Mouse (Mus musculus) right cerebral cortex, postnatal 10 days (tissue): ENCODE measurements around the gene Stx8.

ENCODE experiments used
- DNase-seq, 2 experiments: peaks; one replicate each; pipeline ENCODE4 v3.0.0; 2021; ENCODE audit warnings: low spot score in 2 of 2

The Stx8 gene

DNA sequence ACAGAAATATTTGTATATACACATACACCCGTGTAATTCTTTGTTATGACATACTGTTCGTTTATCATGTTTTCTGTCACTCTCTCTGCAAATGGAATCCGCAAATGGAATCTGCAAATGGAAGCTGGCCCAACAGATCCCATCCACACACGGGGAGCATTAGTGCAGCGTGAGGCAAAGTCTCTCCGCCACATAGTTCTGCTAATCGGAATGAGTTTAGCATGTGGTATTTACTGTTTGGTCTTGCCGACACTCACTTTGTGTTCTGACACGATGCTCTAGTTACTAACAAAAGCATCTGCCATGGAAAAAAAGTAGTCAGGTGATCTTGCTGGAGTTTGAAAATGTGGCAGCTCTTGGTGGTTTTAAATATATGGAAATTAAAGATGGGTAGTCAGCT lies 123.4 kb downstream of the Stx8 start:
- DNase-seq = no peak

DNA sequence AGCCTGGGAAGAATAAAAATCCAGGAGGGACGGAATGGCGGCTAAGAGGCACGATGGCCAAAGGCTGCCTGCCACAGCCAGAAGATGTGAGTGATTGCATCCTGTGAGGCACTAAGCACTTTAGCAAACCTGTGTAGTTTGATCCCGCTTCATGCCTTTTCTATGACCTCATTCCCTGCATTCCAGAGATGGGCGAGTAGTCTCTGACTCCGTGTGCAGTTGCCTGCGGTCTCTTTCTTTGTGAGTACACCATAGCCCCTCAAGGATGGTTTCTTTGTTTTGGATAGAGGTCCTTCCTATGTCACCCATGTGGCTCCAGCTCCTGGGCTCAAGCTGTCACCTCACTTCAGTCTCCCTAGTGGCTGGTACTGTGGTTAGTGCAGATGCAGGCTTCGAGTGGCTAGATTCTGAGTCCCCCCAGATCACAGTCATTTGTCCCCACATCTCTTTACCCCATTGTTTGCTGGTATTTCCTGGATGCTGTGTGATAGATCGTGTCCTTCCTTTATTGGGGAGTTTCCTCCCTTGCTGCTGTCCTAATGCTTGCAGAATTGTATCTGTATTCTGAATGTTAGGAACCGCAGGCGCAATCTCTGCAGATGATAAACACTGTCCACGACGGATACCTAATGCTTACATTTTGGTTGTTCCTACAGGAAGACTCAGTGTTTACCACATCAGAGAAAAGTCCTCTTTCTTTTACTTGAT lies 124.0 kb downstream of the Stx8 start:
- DNase-seq = no peak

DNA sequence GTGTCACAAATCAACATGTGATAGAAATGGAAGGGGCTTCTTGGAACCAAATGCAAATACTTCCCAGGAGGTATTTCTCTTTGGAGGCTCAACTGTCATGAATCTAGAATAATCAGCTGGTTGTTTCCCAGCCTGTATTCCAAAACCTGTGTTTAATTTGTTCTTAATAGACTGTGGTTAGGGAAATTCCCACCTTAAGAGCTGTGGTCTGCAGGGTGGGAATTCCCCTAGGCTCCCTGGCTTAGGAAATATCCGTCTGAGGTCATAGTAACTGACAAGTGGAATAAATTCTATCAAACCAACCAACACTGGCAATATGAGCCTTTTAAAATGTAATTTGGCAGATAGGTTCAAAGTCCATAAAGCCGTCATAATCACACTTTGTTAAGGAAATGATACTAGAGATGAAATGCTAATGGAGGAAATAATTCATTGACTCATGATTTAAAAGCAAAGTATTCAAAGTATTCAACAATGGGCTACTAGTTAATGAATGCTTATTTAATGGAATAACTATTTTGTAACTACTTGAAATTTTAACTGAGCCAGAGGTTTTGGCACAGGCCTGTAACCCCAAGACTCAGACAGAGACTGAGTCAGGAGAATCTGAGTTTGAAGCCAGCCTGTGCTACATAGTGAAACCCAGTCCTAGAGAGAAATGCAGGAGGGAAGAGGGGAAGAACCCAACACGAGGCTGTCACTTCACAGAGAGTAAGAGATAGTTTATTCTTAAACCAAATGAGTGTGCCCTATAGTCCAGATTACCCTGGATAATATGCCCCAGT lies 126.2 kb downstream of the Stx8 start:
- DNase-seq = no peak

DNA sequence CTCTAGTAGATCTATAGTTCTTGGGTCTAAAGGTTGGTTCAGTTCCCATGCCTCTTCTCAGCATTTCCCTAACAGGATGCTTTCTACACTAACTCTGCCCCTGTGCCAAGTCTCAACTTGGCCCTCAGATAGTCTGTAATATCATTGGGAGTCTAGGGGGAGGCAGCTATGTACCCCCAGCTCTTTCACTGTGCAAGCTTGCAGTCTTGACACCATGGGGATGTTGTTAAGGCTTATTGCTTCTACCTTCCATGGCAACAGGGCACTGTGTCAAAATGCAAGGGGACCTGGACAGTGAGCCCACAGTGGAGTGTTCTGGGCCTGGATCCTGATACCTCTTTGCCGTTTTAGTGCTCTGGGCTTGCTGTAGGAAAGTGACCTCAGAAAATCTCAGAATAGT lies 135.6 kb downstream of the Stx8 start:
- no peak for DNase-seq

DNA sequence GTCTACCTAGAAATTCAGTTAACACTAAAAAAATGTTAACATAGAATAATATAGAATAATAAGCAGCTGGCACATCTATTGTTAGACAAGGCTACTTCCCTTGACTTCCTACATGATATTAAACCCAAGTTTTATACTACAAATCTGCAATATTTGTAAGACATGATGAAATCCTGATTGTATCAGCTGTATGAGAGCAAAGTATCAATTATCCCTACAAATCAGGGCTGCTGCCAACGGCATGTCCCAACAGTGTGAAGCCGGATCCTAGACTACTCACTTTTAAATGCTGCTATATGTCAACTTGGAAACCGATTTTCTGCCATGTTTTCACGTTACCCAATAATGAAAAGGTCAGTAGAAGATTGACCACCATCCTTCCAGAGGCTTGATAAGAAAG lies 137.5 kb downstream of the Stx8 start:
- no peak for DNase-seq

DNA sequence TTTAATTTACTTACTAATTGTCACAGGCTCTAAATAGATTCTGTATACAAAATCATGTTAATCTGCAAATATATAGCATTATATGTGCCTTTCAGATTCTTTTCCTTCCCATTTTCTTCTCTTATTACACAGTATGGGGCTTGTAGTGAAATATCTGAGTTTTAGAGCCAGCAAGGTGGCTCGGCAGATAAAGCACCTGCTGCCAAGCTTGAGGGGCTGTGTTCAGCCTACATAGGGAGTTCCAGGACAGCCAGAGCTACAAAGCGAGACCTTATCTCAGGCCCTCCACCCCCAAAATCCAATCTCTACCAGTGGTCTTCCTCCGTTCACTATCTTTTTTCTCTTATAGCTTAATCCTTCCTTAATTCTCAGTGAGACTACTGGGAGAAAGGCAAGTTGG lies 140.1 kb downstream of the Stx8 start:
- DNase-seq = no peak

DNA sequence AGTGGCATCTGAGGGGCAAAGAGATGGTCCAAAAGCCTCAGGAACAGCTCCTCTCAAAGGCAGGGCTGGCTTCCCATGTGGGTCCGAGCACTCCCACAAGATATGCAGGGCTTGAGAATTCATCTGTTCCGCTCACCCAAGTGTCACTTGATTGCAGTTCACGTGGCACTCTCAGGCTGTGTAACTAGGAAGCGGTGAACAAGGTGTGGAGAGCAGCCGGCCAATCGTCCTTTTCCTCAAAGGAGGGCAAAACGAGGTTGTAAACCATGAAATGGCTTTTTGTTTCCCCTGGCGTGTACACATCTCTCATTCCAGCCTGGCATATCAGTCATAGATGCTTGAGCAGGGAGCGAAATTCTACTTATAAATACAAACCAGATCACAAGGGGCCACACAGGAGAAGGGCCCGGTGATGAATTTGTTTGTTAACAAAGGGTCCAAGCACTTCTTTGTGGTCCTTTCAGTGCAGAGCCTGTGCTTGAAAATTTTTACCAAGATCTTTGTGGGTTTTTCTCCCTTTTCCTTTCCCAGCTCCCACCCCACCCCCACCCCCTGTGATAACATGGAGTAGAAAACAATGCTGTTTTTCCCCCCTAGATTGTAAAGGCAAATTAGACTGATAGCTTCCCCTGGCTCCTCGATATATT lies 147.6 kb downstream of the Stx8 start:
- DNase-seq = no peak

DNA sequence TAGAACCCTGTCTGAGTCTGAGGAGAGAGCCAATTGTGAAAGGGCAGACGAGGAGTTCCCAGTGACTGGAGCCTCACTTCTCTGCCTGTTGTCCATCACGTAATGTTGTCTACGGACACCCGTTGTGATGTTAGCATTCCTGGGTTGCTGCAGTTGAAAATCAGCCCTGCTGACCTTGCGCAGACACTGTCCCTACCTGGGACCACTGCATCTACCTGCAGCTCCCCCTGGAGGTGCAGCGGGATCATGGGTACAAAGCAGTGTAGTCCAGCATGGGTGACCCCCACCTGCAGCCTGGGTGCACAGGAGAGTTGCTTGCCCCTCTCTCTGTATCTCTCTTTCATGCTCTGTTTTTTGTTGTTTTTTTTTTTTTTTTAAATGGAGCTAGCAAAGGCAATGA lies 148.2 kb downstream of the Stx8 start:
- no peak for DNase-seq

DNA sequence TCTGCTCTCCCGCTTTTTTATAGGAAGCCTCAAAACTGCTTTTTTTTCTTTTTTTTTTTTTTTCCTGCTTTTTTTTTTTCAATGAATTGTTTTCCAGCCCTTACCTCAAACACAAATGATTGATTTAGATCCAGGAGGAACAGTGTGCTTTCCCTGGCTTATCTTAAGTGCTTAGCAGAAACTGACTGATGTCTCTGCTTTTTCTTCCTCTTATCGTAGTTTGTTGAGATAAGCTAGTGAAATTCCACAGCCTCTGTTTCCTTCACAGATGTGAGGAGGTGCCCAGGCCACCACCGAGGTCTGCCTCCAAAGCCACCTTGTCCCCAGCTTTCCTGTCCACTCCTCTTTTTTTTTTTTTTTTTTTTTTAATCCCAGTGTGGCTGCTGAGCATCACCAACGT lies 150.2 kb downstream of the Stx8 start:
- DNase-seq = no peak

DNA sequence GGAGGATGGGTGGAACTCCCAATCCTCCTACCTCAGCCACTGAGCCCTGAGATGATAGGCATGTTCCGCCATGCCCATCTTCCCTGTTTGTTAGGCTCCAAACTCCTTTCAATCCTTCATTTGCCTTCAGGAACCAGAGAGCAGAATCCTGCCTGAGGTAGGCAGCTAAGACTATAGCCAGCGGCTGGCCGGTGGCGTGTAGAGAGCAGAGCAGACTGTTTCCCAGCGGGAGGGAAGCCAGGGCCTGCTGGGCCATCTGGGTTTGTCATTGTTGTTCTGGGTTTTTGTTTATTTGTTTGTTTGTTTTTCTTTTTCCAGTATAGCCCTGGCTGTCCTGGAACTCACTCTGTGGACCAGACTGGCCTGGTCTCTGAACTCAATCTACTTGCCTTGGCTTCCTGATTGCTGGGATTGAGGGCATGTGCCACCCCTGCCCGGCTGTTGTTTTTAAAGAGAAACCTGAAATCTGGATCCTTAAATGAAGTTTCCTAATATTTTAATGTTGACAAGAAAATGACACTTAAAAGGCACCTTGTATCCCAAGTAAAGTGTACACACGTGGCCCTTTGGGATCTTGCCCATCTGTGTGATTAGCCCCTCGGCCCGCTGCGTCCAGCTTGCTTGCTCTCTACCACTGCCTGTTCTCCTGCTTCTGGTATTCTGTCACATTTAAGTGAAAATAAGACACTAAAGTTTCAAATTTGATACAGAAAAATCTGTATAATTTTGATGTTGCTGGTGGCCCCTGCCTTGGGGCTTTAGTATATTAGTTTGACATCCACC lies 152.1 kb downstream of the Stx8 start:
- no peak for DNase-seq

DNA sequence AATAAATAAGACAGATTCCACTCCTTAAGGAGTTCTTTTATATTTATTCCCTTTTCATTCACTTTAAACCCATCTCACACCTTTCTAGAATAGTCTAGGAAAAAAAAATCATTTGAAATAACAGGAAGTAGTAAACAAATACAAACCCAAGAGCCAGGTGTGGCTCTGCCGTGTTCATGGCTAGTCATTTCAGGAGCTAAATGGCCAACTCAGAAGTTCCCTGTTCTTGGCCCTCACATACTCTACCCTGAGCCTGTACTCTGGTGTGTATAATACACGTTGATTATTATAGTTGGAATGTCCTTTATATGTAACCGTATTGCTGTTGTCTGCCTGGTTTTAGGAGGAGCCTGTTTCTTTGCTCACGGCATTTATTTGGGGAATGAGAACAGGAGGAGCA lies 152.7 kb downstream of the Stx8 start:
- no peak for DNase-seq

DNA sequence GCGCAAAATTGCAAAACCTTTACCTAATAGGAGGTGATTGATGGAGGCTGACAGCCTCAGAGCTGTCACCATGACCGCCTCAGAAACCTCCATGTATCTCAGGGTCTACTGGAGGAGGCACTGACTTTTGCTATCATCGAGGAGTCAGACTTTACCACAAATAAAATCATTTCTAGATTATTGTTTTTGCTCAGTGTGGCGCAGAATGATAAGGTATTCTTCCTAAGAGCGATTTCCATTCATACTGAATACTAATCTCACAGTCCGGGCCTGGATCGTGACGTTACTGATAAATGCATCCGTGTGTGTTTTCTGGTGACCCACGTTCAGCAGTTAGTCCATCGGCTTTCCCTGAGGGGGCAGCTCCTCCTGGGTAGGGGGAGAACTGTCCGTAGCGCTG lies 153.1 kb downstream of the Stx8 start:
- DNase-seq = no peak

DNA sequence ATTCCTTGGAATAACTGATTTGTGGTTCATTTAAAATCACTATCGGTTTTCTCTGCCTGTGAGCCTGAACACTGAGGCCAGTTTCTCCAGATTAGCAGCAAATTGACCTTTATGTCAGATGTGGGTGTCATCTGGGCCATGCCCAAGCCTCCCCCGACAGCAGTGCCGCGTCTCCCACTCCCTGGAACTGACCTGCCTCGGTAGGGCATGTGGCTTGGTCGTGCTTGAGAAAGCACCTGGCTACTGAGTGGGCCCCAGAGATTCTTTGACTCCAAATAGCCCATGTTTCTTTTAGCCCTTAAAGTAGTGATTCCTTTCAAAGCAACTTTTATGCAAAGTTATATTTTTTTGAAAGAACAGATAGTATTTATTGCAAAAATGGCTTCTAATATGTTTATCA lies 155.3 kb downstream of the Stx8 start:
- no peak for DNase-seq

DNA sequence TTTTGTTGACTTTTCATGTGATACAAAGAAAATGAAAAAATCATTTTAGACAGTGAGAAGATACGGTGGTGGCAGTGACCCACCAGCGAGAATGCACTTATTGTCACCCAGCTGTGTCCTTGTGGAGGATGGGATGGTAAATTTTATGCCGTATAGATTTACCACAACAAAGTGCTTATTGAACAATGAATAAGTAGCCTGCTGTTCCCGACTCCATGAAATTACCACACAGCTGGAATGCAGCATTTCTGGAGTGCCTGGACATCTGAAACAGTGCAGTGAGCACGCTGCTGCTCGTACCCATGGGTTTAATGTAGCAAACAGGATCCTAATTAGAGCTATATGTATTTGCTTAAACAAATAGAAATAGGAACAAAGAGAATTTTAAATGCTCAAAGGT lies 155.7 kb downstream of the Stx8 start:
- no peak for DNase-seq

DNA sequence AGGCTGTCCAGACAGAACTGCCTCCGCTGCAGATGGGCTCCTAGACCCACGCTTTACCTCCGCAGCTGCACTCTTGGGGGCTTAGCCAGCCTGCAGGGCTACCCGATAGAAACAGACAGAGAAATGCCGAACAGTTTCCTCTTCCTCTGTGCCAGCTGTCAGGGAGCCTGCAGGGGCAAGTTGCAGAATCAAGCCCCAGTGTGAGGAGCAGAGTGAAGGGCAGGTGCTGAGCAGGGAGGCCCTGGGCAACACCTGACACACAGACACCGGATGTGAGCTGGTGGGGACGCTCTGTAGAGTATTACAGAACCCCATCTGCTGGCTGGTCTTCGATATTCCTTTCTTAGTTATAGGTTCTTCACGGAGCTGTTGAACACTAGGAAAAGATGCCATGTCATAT lies 160.1 kb downstream of the Stx8 start:
- no peak for DNase-seq

DNA sequence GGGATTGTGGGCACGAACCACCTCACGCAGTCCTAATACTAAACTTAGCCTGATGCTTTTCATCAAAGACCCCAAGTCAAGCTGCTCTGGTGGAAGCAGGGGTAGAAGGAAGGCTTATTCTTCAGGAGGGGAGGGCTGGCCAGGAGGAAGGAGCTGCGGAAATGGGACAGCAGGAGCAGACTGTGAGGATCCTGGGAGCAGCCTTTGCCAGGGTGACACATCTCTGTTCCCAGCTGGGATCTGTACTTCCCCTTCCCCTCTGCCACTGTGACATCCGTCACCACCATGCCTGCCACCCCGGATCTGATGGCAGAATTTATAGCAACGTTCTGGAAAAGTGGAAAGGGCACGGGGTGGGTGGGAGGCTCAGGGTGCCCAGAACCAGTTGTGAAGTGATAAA lies 168.5 kb downstream of the Stx8 start:
- DNase-seq = no peak

DNA sequence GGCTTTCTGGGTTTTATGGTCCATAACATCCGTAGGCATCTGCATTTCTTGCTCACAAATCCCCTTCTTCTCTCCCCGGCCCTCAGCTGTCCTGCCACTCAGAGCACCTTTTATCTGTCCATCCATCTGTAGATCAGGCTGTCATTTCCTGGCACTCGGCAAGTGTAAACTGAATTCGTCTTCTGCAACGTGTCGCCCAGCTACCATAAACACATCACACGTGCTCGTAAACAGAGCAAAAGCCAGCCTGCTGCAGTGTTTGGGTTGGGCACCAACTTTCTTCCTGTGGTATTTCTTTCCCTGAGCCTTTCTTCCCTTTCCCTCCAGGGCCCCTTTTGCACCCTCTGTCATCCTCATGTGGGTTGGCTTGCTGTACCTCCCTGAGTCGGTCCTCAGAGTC lies 169.4 kb downstream of the Stx8 start:
- DNase-seq = no peak

DNA sequence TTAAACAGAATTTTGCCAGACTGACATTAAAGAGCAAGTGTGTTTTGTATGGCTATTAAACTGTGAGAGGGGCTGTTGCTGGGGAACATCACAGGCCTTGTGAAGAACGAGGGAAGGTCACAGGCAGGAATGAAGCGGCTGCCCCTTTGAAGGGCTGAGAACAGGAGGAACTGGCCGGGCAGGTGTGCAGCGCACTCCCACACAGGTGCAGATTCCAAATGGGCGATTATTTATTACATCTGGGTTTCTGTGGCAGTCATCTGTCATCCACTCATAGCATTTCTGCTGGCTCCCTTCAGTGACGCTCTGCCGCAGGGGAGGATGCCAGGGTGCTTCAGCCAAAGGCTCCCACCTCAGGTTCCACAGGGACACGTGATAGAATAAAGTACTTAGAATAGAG lies 170.7 kb downstream of the Stx8 start:
- no peak for DNase-seq

DNA sequence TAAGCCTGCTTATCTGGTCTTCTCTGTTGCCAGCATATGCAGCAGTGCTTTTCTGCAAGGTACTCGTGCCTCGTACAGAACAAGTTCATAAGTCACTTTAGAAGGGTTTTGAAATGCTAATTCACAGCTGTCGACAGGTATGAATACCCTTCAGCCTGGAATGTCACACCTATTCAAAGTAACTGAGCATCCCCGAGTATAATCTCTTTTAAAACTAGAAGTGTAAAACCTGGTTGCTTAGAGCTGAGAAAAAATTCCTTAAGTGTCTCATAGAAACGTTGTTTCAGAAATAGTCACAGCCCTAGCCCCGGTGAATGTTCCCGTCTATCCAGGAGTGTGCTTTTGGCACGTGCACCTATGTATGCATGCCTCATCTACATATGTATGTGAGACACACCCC lies 176.3 kb downstream of the Stx8 start:
- DNase-seq = no peak

DNA sequence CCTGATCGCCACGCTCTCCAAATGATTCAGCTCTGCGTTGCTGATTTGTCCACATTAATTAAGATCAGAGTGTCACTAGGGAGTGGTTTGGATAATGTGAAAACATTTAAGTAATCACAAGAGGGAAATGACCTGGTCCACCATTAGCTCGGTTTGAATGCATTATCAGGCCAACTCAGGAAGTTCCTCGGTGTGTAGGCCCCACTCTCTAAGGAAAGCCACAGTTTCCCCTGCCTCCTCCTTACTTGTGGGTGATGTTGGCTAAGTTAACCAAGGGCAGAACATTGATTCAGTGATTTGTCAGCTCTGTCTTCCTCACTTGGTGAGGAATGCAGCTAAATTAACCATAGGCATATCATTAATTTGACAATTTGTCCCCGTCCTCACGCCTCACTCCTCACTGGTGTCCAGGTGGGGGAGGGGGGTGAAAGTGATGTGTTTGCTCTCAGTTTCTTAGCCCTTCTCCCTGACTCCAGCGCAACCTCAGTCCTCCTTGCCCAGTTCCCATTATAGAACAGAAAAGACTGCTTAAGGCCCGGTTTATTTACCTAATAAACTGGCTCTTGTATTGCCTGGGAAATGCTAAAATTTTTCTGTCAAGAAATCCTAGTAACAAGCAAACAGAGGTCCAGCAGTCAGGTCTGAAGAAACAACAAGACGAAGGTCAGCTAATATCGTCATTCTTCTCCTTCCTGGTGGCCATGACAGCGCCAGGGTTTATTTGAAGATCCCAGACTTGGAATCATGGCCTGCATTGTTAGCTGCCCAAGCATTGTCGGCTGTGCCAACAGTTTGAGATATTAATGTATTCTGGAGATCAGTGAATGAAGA lies 178.5 kb downstream of the Stx8 start:
- no peak for DNase-seq

DNA sequence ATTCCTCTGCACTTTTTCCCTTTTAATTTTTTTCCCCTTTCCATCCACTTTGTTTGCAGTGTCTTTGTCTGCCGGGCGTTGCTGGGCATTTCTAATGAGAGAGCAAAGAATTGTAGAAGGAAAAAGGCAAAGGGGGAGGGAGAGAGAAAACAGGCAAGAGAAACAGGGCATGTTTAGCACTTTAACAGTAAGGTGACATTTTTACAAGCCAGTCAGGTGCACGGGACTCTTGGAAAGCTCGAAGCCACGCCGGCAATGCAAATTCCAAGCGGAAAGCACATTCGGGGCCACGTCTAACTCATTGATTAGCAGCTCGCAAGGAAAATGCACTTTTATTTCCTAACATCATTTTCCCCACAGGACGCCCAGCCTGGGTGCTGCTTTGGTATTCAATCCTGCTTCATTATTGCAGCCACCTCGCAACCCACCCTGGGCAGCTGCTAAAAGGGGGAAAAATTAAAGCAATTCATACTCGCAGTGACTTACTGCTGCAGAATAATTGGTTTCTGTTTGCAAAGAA lies 179.1 kb downstream of the Stx8 start:
- peak; percentile 40 to 44 for DNase-seq
